Mouse (Mus musculus) heart, postnatal 25 days (tissue): ENCODE measurements around the gene Ikzf3. TPM values are rescaled to one million over a fixed set of nuclear protein-coding genes. Genes with fewer than 3 reads are reported as not detected.

ENCODE experiments used
- DNase-seq: peaks from one replicate; pipeline ENCODE4 v3.0.0; 2022; ENCODE audit warnings: low spot score
- intact Hi-C: fragments of 180-260 bp; cut with DNase I; formaldehyde crosslinking; loops from one replicate; pipeline ENCODE4 v1.15.1; 2025
- total RNA-seq, 2 experiments: library from RNA; stranded (reverse); gene quantifications; 2 replicates each; pipeline ENCODE4 v1.2.3; 2021

Ikzf3 gene
- total RNA-seq, 2 experiments from 2014 or later, result 0.44 to 0.61 TPM

DNA sequence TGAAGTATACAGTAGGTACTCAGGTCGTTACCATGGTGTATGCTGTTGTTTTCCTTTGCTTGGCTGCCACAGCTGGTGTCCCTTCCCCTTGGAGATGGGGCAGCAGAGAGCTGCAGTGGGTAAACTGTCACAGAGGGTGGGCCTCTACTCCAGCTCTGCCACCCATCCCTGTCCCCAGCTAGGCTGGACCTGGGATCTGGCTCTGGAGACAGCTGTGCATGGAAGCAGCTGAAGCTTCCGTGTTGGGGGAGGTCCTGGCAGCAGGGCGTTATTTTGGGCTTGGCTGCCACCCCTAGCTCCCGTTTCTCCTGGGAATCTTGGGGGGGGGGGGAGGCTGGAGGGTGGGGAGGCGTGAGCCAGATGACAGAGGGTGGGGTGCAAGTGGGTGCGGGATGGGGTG lies 127.6 kb downstream of the Ikzf3 start:
- DNase-seq, result no peak
- intact Hi-C loops, result no loop called here

DNA sequence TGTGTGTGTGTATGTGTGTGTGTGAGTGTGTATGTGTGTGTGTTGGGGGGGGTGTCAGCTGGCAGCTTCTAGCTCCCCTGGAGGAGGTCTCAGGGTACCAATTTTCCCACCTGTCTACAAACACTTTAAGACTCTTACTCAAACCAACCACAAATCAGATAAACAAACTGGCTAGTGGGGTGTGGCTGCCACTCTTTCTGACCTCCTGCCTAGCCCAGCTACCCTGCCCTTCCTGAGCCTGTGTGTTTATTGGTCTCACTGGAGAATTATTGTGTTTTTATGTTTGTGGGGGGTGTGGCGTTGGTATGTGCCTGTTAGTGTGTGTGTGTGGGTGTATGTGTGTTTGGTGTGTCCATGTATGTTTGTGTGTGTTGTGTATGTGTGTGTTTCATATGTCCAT lies 128.8 kb downstream of the Ikzf3 start:
- no peak for DNase-seq
- intact Hi-C loops, result no loop called here

Other genes with a start within 250 kb of the Ikzf3 start
- not detected for gene Neurod2, start 216.4 kb downstream of the Ikzf3 start, total RNA-seq
- 1 to 10 TPM; 5.3 to 5.8 TPM for gene Ppp1r1b, start 197.6 kb downstream of the Ikzf3 start, total RNA-seq
- 10 to 100 TPM; 19.7 to 24.9 TPM for gene Stard3, start 187.7 kb downstream of the Ikzf3 start, total RNA-seq
- 1,000 to 10,000 TPM; 1,084 to 2,520 TPM for gene Tcap, start 162.2 kb downstream of the Ikzf3 start, total RNA-seq
- gene Pnmt, start 159.6 kb downstream of the Ikzf3 start, total RNA-seq, result 1 to 10 TPM; 1.3 to 1.7 TPM
- 1 to 10 TPM; 8.4 to 9.3 TPM for gene Pgap3, start 145.5 kb downstream of the Ikzf3 start, total RNA-seq
- gene Erbb2, start 133.6 kb downstream of the Ikzf3 start, total RNA-seq, result 1 to 10 TPM; 7.7 to 9.2 TPM
- 10 to 100 TPM; 49.0 to 54.6 TPM for gene Mien1, start 107.0 kb downstream of the Ikzf3 start, total RNA-seq
- gene Grb7, start 99.6 kb downstream of the Ikzf3 start, total RNA-seq, result not detected
- gene Zpbp2, start 5.1 kb upstream of the Ikzf3 start, total RNA-seq, result not detected
- 10 to 100 TPM; 35.6 to 37.8 TPM for gene Ormdl3, start 41.3 kb upstream of the Ikzf3 start, total RNA-seq
- not detected for gene Lrrc3c, start 52.3 kb upstream of the Ikzf3 start, total RNA-seq
- 1 to 10 TPM; 7.2 to 7.7 TPM for gene Gm12355, start 79.6 kb upstream of the Ikzf3 start, total RNA-seq
- gene Gsdma3, start 80.3 kb upstream of the Ikzf3 start, total RNA-seq, result 1 to 10 TPM; 2.7 to 3.3 TPM
- under 1 TPM in 1 of 2 experiments, not detected in 1; 0.31 TPM for gene Gsdma2, start 100.7 kb upstream of the Ikzf3 start, total RNA-seq
- not detected for gene Gsdma, start 118.3 kb upstream of the Ikzf3 start, total RNA-seq
- gene Psmd3, start 136.5 kb upstream of the Ikzf3 start, total RNA-seq, result 100 to 1,000 TPM in 1 of 2 experiments, 10 to 100 TPM in 1; 98.7 to 104 TPM
- not detected for gene Csf3, start 155.2 kb upstream of the Ikzf3 start, total RNA-seq
- 10 to 100 TPM; 45.2 to 48.8 TPM for gene Med24, start 183.4 kb upstream of the Ikzf3 start, total RNA-seq
- 100 to 1,000 TPM; 102 to 117 TPM for gene Thra, start 194.6 kb upstream of the Ikzf3 start, total RNA-seq
- 100 to 1,000 TPM in 1 of 2 experiments, 10 to 100 TPM in 1; 61.2 to 129 TPM for gene Nr1d1, start 229.3 kb upstream of the Ikzf3 start, total RNA-seq
- 10 to 100 TPM; 73.0 to 78.1 TPM for gene Msl1, start 249.5 kb upstream of the Ikzf3 start, total RNA-seq